Mouse (Mus musculus) lung, adult 2 months (tissue): ENCODE measurements around the gene Snph. TPM values are rescaled to one million over a fixed set of nuclear protein-coding genes. Genes with fewer than 3 reads are reported as not detected.

ENCODE experiments used
- DNase-seq: peaks from one replicate; pipeline ENCODE4 v3.0.0; 2022
- H3K4me1 ChIP-seq: fragments of 200-500 bp; 2 replicates; pipeline ENCODE4 v1.6.1; 2011; ENCODE audit warnings: low read length; ENCODE audit not compliant: control insufficient read depth, insufficient read depth
- H3K4me3 ChIP-seq: fragments of 200-500 bp; replicated peaks from 2 replicates; pipeline ENCODE3; 2011; ENCODE audit warnings: low read depth, mild to moderate bottlenecking, control low read depth, low read length; ENCODE audit errors: extremely low read depth
- CTCF ChIP-seq: fragments of 200-500 bp; IDR thresholded peaks from 2 replicates; pipeline ENCODE4 v1.5.1; 2011; ENCODE audit warnings: mild to moderate bottlenecking, low read length, control low read depth; ENCODE audit not compliant: insufficient read depth
- POLR2A ChIP-seq: fragments of 200-500 bp; IDR thresholded peaks from 2 replicates; pipeline ENCODE4 v1.6.1; 2011; ENCODE audit warnings: low read depth, mild to moderate bottlenecking, control low read depth, low read length, borderline replicate concordance; ENCODE audit errors: extremely low read depth
- WGBS: fragments of 180-500 bp; shearing (Covaris S2); methylation state at CpG from one replicate; pipeline ENCODE4 v1.1.7; 2018; 5-methylcytosine and 5-hydroxymethylcytosine counted together
- polyA plus RNA-seq: library from polyadenylated mRNA; depleted of rRNA; stranded (reverse); fragments of >200 nt; gene quantifications from 2 replicates; pipeline ENCODE4 v1.2.3, GENCODE M21; 2012; rRNA removed

Snph gene
- polyA plus RNA-seq, 1 experiment: 0.64 TPM

GRCm38 (mm10) chr2:151544673-151545072, 87.7 kb downstream of the Snph start:
- no peak for TF ChIP-seq POLR2A
- TF ChIP-seq CTCF: no peak
- Histone ChIP-seq H3K4me3 (peak overlapping the region; percentile 57), H3K4me1 (peaks cover 20% of the 10 kb centered on the region)
- no peak for DNase-seq
- 41% methylated on average over 6 of the region's 6 CpGs for WGBS

GRCm38 (mm10) chr2:151543063-151543895, 89.1 kb downstream of the Snph start:
- Histone ChIP-seq H3K4me1 (peaks cover 13% of the 10 kb centered on the region), H3K4me3 (peak overlapping the region; percentile 84)
- peak; percentile 36 for DNase-seq
- under 1% methylated on average over 21 of the region's 21 CpGs for WGBS
- TF ChIP-seq CTCF (no peak), POLR2A (no peak)

DNA sequence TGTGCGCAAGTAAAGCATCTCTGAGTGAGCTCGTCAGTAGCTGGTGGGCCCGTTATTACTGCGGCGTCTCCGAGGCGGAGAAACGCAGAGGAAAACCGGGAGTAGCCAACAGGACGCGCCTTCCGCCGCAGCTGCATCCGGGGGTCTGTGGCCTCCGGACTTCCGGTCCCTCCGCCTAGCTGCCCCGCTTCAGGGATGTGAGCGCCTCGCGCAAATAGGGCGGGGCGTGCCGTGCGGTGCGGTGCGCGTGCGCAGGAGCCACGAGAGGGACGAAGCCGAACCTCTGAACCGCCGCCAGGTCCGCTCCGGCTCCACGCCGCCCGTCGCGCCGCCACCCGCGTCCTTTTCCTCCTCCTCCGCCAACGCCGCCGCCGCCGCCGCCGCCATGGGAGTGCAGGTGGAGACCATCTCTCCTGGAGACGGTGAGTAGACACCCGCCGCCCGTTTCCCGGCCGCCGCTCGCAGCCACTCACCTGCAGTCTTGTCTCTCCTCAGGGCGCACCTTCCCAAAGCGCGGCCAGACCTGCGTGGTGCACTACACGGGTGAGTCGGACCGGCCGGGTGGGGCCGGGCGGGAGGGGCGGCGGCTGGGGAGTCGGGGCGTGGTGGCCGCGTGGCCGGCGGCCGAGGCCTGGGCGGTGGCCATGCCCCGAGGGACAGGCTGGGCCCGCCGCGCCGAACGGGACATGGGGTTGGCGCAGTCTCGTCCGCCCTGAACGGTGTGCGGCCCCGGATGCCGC, 89.9 kb downstream of the Snph start, which contains the start of gene Fkbp1a:
Gene Fkbp1a, plus strand, starts transcription at position 161 of the 740 bp plus-strand sequence.
- peak; percentile 97 for DNase-seq
- TF ChIP-seq CTCF (no peak), POLR2A (peak; percentile 78; the same call in 1 of the 2 replicates)
- WGBS: under 1% methylated on average over 88 of the region's 93 CpGs
- H3K4me3 ChIP-seq: peak within 1 kb of the TSS; percentile 84
- peaks cover 13% of the 10 kb centered on the region for H3K4me1 ChIP-seq

Other genes starting within 250 kb of the Snph start
- gene 4921509C19Rik, start 156.4 kb downstream of the Snph start, polyA plus RNA-seq: not detected in 2 replicates
- 44.9 and 68.9 TPM in 2 replicates for gene Nsfl1c, start 138.4 kb downstream of the Snph start, polyA plus RNA-seq
- 129 and 214 TPM in 2 replicates for gene Fkbp1a, start 90.1 kb downstream of the Snph start, polyA plus RNA-seq
- gene Sdcbp2, start 60.0 kb downstream of the Snph start, polyA plus RNA-seq: 4.0 and 10.6 TPM in 2 replicates
- not detected in 2 replicates for gene Rad21l, start 35.9 kb upstream of the Snph start, polyA plus RNA-seq
- gene Tmem74b, start 69.4 kb upstream of the Snph start, polyA plus RNA-seq: 0.29 and 0.32 TPM in 2 replicates
- 31.0 and 41.1 TPM in 2 replicates for gene Psmf1, start 111.6 kb upstream of the Snph start, polyA plus RNA-seq
- 0.31 and 0.87 TPM in 2 replicates for gene Rspo4, start 210.3 kb upstream of the Snph start, polyA plus RNA-seq